Mouse (Mus musculus) liver, adult 2 months (tissue): ENCODE results near the gene Lmnb2.

Experiments used
- CTCF ChIP-seq: fragments of 200-500 bp; IDR thresholded peaks from 2 replicates; pipeline ENCODE4 v1.5.1; 2011; ENCODE audit warnings: low read depth, low read length, control low read depth
- POLR2A ChIP-seq: fragments of 200-500 bp; IDR thresholded peaks from 2 replicates; pipeline ENCODE4 v1.6.1; 2011; ENCODE audit warnings: low read length, control low read depth; ENCODE audit not compliant: insufficient read depth; ENCODE audit errors: extremely low read depth

DNA sequence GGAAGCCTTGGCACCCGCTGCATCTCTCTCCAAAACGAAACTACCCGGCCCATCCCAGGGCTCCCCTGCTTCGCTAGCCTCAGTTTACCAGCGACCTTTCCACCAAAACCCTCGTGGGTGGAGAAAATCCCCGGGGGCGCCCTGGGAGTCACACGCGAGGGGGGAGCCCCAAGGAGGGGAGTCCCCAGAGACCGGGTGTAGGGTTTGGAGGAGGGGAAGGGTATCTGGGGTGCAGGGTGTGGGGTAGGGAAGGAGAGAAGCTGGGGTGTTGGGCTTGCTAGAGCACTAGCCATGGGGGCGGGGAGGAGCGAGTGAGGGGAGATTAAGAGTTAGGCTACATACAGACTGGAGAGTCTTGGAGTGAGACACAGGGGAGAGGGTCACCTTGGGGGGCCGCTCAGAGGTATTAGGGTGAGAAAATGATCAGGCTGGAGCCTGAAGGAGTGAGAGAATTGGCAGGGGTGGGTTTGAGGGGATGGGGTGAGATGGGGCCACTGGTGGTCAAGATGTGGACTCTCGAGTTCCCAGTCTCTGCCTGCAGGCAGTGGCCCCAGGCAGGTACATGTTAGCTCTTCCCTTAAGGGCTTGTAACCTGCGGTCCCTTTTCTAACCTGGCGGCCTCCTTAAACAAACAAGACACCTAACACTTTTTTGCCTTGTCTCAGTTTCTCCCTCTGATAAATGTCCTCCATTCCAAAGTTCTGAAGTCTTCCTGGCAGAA lies 14.8 kb upstream of the Lmnb2 start:
- no peak for TF ChIP-seq CTCF
- no peak for TF ChIP-seq POLR2A
